Mouse (Mus musculus): ENCODE results near the gene Fthl17e.
"Not testable (repeated sequence)": the region's sequence is repeated elsewhere in the genome, so short reads cannot be mapped to it uniquely, and the experiment has no call there.

Fthl17e gene

GRCm38 (mm10) chrX:9033193-9033592 is at the start of gene Fthl17e:
TSS of gene Fthl17e (plus strand) at chrX:9033493.
- not testable (repeated sequence) for DNase-seq (ENCODE audit: low spot score)

GRCm38 (mm10) chrX:8986655-8987054 is 46.6 kb upstream of the Fthl17e start, which contains the start of gene Fthl17d:
TSS of gene Fthl17d (minus strand) at chrX:8986755.
- not testable (repeated sequence) for DNase-seq (ENCODE audit: low spot score)

- DNase-seq (ENCODE audit: low spot score) = no peak
These were observed 17.2 kb upstream of the Fthl17e start for GRCm38 (mm10) chrX:9016079-9016478.

- DNase-seq (ENCODE audit: low spot score) = no peak
These were observed 13.8 kb upstream of the Fthl17e start for GRCm38 (mm10) chrX:9019481-9019880.

GRCm38 (mm10) chrX:9041611-9042010 is 8.3 kb downstream of the Fthl17e start:
- DNase-seq (ENCODE audit: low spot score) = peak; percentile 41

GRCm38 (mm10) chrX:9060952-9061351 is 27.7 kb downstream of the Fthl17e start:
- peak; percentile 78 for DNase-seq (ENCODE audit: low spot score)

- DNase-seq (ENCODE audit: low spot score) = no peak
These were observed 28.8 kb downstream of the Fthl17e start for GRCm38 (mm10) chrX:9062101-9062500.

GRCm38 (mm10) chrX:9062715-9063114 is 29.4 kb downstream of the Fthl17e start, which contains the start of gene Fthl17f:
TSS of gene Fthl17f (plus strand) at chrX:9063015.
- DNase-seq (ENCODE audit: low spot score) = not testable (repeated sequence)

GRCm38 (mm10) chrX:9077699-9078098 is 44.4 kb downstream of the Fthl17e start:
- peak; percentile 85 for DNase-seq (ENCODE audit: low spot score)
